Mouse (Mus musculus): ENCODE measurements at regions not wholly inside any gene's neighbourhood (a gene's known extent, or its start where the extent isn't known, plus 50 kb on each side); places are given as distances from the start of the nearest gene placed in this dataset.

GRCm38 (mm10) chr11:22646192-22646936, 134.5 kb downstream of the Tmem17 start:
- no peak for DNase-seq

- DNase-seq = no peak
These were observed 136.4 kb downstream of the Tmem17 start for GRCm38 (mm10) chr11:22648275-22648674.

GRCm38 (mm10) chr11:22650771-22651170, 138.9 kb downstream of the Tmem17 start:
- DNase-seq = no peak

GRCm38 (mm10) chr11:22651313-22651712, 139.4 kb downstream of the Tmem17 start:
- DNase-seq = no peak

GRCm38 (mm10) chr11:22651911-22652310, 140.0 kb downstream of the Tmem17 start:
- no peak for DNase-seq

- no peak for DNase-seq
These were observed 141.0 kb downstream of the Tmem17 start for GRCm38 (mm10) chr11:22652931-22653330.

GRCm38 (mm10) chr11:22653366-22653765, 141.5 kb downstream of the Tmem17 start:
- no peak for DNase-seq

- DNase-seq = no peak
These were observed 145.7 kb downstream of the Tmem17 start for GRCm38 (mm10) chr11:22657635-22658034.

GRCm38 (mm10) chr11:22661072-22661471, 149.2 kb downstream of the Tmem17 start:
- DNase-seq = no peak

- DNase-seq = peak in 1 of 2 experiments; percentile 27
These were observed 150.0 kb downstream of the Tmem17 start for GRCm38 (mm10) chr11:22661713-22662551.

- DNase-seq = peak in 1 of 2 experiments; percentile 23
These were observed 154.1 kb downstream of the Tmem17 start for GRCm38 (mm10) chr11:22665978-22666377.

- no peak for DNase-seq
These were observed 154.5 kb downstream of the Tmem17 start for GRCm38 (mm10) chr11:22666378-22666777.

GRCm38 (mm10) chr11:22668220-22668619, 156.3 kb downstream of the Tmem17 start:
- DNase-seq = no peak

GRCm38 (mm10) chr11:22669267-22669666, 157.4 kb downstream of the Tmem17 start:
- DNase-seq = peak in 1 of 2 experiments; percentile 12

- DNase-seq = no peak
These were observed 160.1 kb downstream of the Tmem17 start for GRCm38 (mm10) chr11:22671791-22672490.

- no peak for DNase-seq
These were observed 163.2 kb downstream of the Tmem17 start for GRCm38 (mm10) chr11:22675047-22675446.

GRCm38 (mm10) chr11:22675754-22676153, 163.9 kb downstream of the Tmem17 start:
- no peak for DNase-seq

GRCm38 (mm10) chr11:22677337-22677736, 165.4 kb downstream of the Tmem17 start:
- DNase-seq = peak; percentile 26 to 39

GRCm38 (mm10) chr11:22684576-22684975, 172.7 kb downstream of the Tmem17 start:
- DNase-seq = no peak

- no peak for DNase-seq
These were observed 169.9 kb downstream of the B3gnt2 start for GRCm38 (mm10) chr11:22690829-22691228.

GRCm38 (mm10) chr11:22692281-22692857, 168.4 kb downstream of the B3gnt2 start:
- no peak for DNase-seq

- no peak for DNase-seq
These were observed 167.8 kb downstream of the B3gnt2 start for GRCm38 (mm10) chr11:22692941-22693341.

- DNase-seq = no peak
These were observed 167.4 kb downstream of the B3gnt2 start for GRCm38 (mm10) chr11:22693376-22693775.
